11 mouse cellular contexts compared by ENCODE assay signal in the genomic region with DNA sequence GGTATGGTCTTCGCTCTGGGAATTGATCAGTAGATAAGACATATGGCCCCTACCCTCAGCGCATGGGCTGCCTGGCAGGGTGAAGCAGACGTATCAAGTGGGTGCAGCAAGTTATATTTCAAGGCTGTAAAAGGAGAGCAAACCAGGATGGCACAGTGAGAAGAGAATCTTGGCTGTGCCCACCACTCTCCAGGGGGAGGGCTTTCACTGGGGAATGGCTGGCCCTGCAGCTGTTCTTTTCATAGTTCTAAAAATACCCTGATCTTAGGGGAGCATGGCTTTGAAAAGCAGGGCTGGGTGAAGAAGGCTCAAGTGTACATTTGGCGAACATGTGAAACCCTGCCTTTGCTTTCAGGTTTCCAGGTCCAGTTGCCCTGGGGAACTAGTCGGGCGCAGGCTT. TPM values are rescaled to one million over a fixed set of nuclear protein-coding genes. Genes with fewer than 3 reads are reported as not detected.
DNase-seq lines count a peak whose midpoint lies in the region; ATAC-seq and TF ChIP-seq lines count a peak whose summit lies in the region.
"Had no signal": no experiment of that assay in that cellular context is flagged by ENCODE, and none has a peak within 500 bp of the region (broad histone marks: within the 10 kb centered on the region; RNA-seq: fewer than 3 reads in every experiment).

No protein-coding gene starts in this region.

- peak overlapping the region; percentile 67 for H3K27ac ChIP-seq in heart, embryonic 12.5 days (ENCODE audit: poor library complexity, severe bottlenecking)
- H3K27ac ChIP-seq in forebrain, embryonic 14.5 days (ENCODE audit: low read depth, low read length) = no peak overlapping the region
- peak overlapping the region; percentile 13; the same call in 1 of the 2 replicates for H3K27ac ChIP-seq in stomach, postnatal 0 days (replicated peaks)
- H3K27ac ChIP-seq: limb, embryonic 12.5 days had no signal

- no peak overlapping the region for H3K4me3 ChIP-seq in heart, embryonic 12.5 days
- peak overlapping the region; percentile 28 for H3K4me3 ChIP-seq in megakaryocyte, embryonic 14.5 days (replicated peaks)
- H3K4me3 ChIP-seq in forebrain, embryonic 14.5 days (ENCODE audit: low read depth, low read length) = no peak overlapping the region
- H3K4me3 ChIP-seq in stomach, postnatal 0 days (ENCODE audit: low read depth, low read length) = no peak overlapping the region
- H3K4me3 ChIP-seq: limb, embryonic 12.5 days had no signal

- H3K9ac ChIP-seq in heart, embryonic 12.5 days = no peak overlapping the region
- H3K9ac ChIP-seq in forebrain, embryonic 14.5 days (ENCODE audit: low read length) = no peak overlapping the region
- H3K9ac ChIP-seq in stomach, postnatal 0 days (ENCODE audit: low read length) = no peak overlapping the region
- H3K9ac ChIP-seq: limb, embryonic 12.5 days had no signal

- no peaks in the 10 kb centered on the region for H3K27me3 ChIP-seq in heart, embryonic 12.5 days (replicated peaks)
- H3K27me3 ChIP-seq in megakaryocyte, embryonic 14.5 days (replicated peaks) = no peaks in the 10 kb centered on the region
- H3K27me3 ChIP-seq in forebrain, embryonic 14.5 days (replicated peaks; ENCODE audit: control insufficient read depth, insufficient read depth, low read length) = no peaks in the 10 kb centered on the region
- H3K27me3 ChIP-seq in stomach, postnatal 0 days (ENCODE audit: control insufficient read depth, insufficient read depth, low read length) = no peaks in the 10 kb centered on the region
- H3K27me3 ChIP-seq: CH12.LX; limb, embryonic 12.5 days had no signal

- H3K9me3 ChIP-seq in heart, embryonic 12.5 days (replicated peaks) = no peaks in the 10 kb centered on the region
- no peaks in the 10 kb centered on the region for H3K9me3 ChIP-seq in megakaryocyte, embryonic 14.5 days
- no peaks in the 10 kb centered on the region for H3K9me3 ChIP-seq in forebrain, embryonic 14.5 days (replicated peaks; ENCODE audit: control insufficient read depth, low read length)
- no peaks in the 10 kb centered on the region for H3K9me3 ChIP-seq in stomach, postnatal 0 days (ENCODE audit: control insufficient read depth, low read length)
- H3K9me3 ChIP-seq: limb, embryonic 12.5 days had no signal

- no peak for DNase-seq in heart, adult 11 months
- DNase-seq in forebrain, embryonic 14.5 days (ENCODE audit: low spot score) = peak; percentile 37
- DNase-seq in stomach, postnatal 0 days (ENCODE audit: low spot score) = no peak
- no peak for DNase-seq in spleen, adult 12 weeks (ENCODE audit: low spot score)
- DNase-seq in neural tube, embryonic 10.5 days (ENCODE audit: extremely low spot score, low spot score) = no peak
- DNase-seq: cerebellum, postnatal 36 days had no signal

- H3K4me2 ChIP-seq in heart, embryonic 12.5 days = peak overlapping the region; percentile 17; the same call in 1 of the 2 replicates
- H3K4me2 ChIP-seq in forebrain, embryonic 14.5 days (ENCODE audit: low read length) = no peak overlapping the region
- no peak overlapping the region for H3K4me2 ChIP-seq in stomach, postnatal 0 days (replicated peaks; ENCODE audit: low read depth)
- H3K4me2 ChIP-seq: limb, embryonic 12.5 days had no signal

- H3K4me1 ChIP-seq in heart, embryonic 12.5 days (replicated peaks) = peaks cover 67% of the 10 kb centered on the region
- H3K4me1 ChIP-seq in megakaryocyte, embryonic 14.5 days = peaks cover 99% of the 10 kb centered on the region
- peaks cover 13% of the 10 kb centered on the region; the same call in 1 of the 2 replicates for H3K4me1 ChIP-seq in forebrain, embryonic 14.5 days (ENCODE audit: control insufficient read depth, insufficient read depth, low read length)
- H3K4me1 ChIP-seq in stomach, postnatal 0 days (replicated peaks; ENCODE audit: control insufficient read depth, insufficient read depth) = peaks cover 12% of the 10 kb centered on the region

- no peak for TF ChIP-seq CTCF in stomach, postnatal 0 days (IDR thresholded peaks at IDR 0.05; ENCODE audit: low read depth)

- no peak for ATAC-seq in heart, embryonic 12.5 days (ENCODE audit: insufficient number of reproducible peaks, low FRiP score)
- ATAC-seq in megakaryocyte, adult 5-6 weeks (ENCODE audit: poor library complexity, severe bottlenecking) = no peak
- ATAC-seq in forebrain, embryonic 14.5 days = no peak; the same call in 1 of the 2 replicates
- ATAC-seq in stomach, postnatal 0 days (ENCODE audit: low FRiP score, low TSS enrichment) = no peak

- 71% methylated on average over 6 of the region's 6 CpGs for WGBS in heart, embryonic 12.5 days
- 88% methylated on average over 6 of the region's 6 CpGs for WGBS in forebrain, embryonic 14.5 days
- WGBS in stomach, postnatal 0 days = 77% methylated on average over 6 of the region's 6 CpGs

- TF ChIP-seq EP300 in stomach, postnatal 0 days (optimal IDR thresholded peaks at IDR 0.05) = no peak

- peaks cover 9% of the 10 kb centered on the region; the same call in 1 of the 2 replicates for H3K36me3 ChIP-seq in heart, embryonic 12.5 days
- H3K36me3 ChIP-seq in megakaryocyte, embryonic 14.5 days (replicated peaks; ENCODE audit: low read length) = peaks cover 74% of the 10 kb centered on the region
- H3K36me3 ChIP-seq in forebrain, embryonic 14.5 days (ENCODE audit: control insufficient read depth, insufficient read depth, low read length) = no peaks in the 10 kb centered on the region
- no peaks in the 10 kb centered on the region for H3K36me3 ChIP-seq in stomach, postnatal 0 days (ENCODE audit: control insufficient read depth, insufficient read depth, low read length)

RNA-seq across cellular contexts. Expression of a gene that starts 11.5 kb away (rescaled TPM):
- polyA plus RNA-seq in heart, embryonic 12.5 days (2016; fragmentation: Nextera tagmentation; extraction: Ambion mirVana) = 45.7 and 49.5 TPM in 2 replicates
- 2.4 and 10.3 TPM in 2 replicates for polyA plus RNA-seq in megakaryocyte, embryonic 14.5 days (2012; ENCODE audit: insufficient read depth, low replicate concordance)
- 32.6 and 39.0 TPM in 2 replicates for total RNA-seq in megakaryocyte, adult 5-6 weeks (2015)
- 46.7 and 47.2 TPM in 2 replicates for total RNA-seq in megakaryocyte, adult 5-6 weeks (2017)
- polyA plus RNA-seq in forebrain, embryonic 14.5 days (2014; fragmentation: Nextera tagmentation; extraction: Ambion mirVana) = 14.6 and 20.1 TPM in 2 replicates
- polyA plus RNA-seq in stomach, postnatal 0 days (2015; fragmentation: Nextera tagmentation; extraction: Ambion mirVana) = 16.2 and 16.5 TPM in 2 replicates
